Mouse (Mus musculus): ENCODE results near the gene Ltbp2.

Gene Ltbp2

DNA sequence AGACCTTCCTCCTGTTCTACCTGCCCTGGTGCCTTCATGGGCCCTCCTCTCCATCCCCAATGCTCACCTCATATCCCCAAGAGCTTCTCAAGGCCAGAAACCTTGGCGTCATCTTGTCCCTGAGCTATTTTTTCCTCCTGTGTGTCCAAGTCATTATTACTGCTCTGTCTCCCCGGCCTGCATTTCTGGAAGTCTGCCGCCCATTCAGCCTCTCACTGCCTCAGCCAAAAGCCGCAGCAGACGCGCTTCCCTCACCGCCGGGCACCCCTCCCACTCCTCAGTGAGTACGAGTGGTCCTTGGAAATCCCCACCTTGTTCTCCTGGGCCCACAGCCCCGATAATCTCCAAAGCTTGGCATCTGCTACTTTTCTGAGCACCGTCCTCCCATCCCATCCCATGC, 3.8 kb upstream of the Ltbp2 start:
- DNase-seq (ENCODE audit: low spot score), result no peak

DNA sequence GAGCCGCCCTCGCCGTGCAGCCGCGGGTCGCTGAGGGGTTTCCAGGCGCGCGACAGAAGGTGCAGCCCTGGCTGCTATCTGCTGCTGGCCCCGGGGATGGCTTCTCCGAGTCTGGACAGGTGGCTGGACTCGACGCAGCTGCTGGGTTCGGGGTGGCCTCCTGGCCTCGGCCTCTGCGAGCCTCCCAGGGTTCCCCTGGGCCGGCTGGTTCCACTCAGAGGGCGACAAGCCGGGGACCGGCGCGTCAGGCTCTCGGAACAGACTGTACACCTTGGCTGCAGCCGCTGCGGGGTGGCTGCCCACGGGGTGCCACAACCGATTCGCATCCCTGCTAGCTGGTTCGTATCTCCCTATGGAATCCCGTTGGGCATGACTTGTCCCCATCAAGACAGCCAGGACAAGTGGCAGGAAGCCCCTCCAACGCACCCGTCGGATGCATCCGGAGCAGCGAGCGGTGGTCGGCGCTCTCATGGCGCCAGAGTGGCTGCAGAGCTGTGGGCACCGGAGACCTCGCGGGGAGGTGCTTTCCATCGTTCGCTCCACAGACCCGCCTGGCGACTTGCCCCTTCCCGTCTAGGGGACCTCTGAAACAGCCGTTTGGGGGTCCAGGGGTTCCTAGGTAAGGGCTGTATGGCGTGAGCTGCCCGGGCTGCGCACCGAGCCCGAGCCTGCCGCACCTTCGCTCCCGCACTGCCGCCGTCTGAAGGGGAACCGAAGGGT, 411 bp downstream of the Ltbp2 start:
- DNase-seq (ENCODE audit: low spot score), result no peak

DNA sequence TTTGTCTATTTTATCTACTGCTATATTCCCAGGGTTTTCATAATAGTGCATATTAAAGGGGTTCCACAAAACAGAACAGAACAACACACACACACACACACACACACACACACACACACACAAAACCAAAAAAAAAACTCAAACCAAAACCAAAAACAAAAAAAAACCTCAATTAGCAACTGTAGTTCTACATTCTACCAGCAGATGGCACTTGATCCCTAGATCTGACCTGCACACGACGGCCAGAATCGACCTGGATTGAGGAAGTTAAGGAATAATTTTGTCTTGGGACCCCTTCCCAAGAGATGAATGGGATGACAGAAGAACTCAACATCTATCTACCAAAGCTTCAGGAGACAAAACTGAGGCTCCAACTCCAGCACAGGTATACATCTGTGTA, 2.9 kb downstream of the Ltbp2 start:
- no peak for DNase-seq (ENCODE audit: low spot score)

DNA sequence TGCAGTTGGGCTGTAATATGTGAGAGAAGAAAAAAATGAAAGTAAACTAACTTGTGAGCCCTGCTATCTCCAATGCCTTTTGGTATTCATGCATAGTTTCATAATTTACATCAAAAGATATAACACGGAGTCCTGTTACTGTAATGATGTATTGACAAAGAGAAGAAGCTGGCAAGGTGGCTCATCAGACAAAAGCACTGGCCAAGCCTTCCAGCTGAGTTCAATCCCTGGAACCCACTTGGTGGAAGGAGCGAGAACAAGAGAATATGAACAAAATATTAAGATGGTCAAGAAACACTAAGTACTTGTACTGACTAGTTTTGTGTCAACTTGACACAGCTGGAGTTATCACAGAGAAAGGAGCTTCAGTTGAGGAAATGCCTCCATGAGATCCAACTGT, 4.0 kb downstream of the Ltbp2 start:
- no peak for DNase-seq (ENCODE audit: low spot score)

DNA sequence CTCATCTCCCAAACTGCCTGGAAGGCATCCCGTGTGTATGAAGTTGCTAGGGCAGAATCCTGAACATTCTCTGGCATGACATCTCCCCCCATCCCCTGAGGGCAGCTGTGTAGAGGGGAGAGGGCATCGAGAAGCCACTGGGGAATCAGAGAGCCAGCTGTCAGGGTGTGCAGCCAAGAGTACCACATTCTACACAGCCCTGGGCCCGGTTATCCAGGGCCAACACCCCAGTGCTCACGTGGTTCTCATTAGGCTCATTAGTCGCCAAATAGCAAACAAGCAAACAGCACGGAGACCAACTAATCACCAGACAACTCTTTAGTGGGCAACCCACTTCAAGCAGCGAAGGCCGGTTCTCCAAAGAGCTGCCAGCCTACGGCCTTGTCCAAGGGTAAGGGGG, 10.9 kb downstream of the Ltbp2 start:
- no peak for DNase-seq (ENCODE audit: low spot score)

DNA sequence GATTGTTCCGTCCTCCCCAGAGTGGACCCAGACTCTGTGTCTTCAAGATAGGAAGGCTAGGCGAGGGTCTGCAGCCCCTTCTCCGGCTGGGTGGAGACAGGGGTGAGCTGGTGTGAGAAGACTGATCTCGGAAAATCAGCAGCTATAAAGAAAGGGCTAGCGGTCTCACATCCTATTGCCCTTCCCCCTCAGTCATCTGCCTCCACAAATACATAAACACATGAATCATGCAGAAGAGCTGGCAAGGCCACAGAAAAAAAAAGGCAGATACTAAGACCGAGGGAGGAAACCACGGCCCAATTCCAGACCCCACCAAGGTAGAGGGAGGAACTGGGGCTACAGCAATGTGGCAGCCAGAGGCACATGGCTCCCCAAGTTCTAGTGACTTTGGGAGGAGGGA, 11.5 kb downstream of the Ltbp2 start:
- no peak for DNase-seq (ENCODE audit: low spot score)

DNA sequence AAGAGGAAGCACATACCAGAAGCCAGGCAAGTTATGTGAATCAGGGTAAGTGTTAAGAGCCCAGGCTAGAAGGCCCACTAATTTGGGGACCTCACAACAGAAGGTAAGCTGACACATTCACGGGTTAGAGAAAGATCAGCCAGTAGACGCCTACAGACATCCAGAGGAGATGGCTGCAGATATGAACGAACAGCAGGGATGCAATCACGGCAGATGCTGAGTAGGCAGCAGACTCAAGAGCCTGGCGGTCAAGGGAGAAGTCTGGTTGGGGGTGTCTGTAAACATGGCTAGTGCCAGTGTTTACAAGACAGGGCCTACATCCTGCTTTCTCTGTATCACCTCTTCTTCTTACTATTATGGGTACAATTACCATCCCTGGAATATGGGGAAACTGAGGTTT, 13.1 kb downstream of the Ltbp2 start:
- no peak for DNase-seq (ENCODE audit: low spot score)

DNA sequence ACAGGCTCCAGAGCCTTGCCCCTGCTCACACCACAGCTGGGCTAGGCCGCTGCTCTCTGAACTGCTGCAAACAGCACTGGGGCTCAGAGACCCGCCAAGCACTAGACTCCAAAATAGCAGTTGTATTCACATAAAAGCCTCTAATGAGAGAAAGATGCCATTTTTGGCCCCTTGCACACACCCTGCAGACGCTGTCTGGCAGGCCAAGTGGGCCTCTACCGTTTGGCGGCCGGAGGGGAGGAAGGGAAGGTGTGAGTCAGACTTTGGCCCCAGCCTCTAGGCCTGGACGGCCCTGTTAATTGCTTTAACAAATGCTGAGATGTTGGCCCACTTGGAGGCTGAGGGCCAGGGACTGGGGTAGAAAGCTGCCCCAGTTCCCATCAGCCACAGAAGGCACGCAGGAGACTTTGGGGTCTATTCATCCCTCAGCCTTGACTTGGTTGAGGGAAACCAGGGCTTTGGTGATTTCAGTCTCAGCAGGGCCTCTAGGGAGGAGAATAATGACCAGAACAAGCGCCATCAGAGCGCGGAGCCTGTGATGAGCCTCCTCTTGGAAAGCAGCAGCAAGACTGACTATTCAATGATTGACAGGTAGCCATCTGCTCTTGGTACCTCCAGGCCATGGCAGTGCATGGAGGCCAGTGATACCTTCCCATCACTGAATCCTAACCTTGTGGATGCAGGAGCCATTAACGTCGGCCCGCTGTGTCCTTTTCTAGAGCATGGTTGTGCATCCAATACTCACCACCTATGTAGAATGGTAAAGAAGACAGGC, 14.0 kb downstream of the Ltbp2 start:
- DNase-seq (ENCODE audit: low spot score), result no peak

DNA sequence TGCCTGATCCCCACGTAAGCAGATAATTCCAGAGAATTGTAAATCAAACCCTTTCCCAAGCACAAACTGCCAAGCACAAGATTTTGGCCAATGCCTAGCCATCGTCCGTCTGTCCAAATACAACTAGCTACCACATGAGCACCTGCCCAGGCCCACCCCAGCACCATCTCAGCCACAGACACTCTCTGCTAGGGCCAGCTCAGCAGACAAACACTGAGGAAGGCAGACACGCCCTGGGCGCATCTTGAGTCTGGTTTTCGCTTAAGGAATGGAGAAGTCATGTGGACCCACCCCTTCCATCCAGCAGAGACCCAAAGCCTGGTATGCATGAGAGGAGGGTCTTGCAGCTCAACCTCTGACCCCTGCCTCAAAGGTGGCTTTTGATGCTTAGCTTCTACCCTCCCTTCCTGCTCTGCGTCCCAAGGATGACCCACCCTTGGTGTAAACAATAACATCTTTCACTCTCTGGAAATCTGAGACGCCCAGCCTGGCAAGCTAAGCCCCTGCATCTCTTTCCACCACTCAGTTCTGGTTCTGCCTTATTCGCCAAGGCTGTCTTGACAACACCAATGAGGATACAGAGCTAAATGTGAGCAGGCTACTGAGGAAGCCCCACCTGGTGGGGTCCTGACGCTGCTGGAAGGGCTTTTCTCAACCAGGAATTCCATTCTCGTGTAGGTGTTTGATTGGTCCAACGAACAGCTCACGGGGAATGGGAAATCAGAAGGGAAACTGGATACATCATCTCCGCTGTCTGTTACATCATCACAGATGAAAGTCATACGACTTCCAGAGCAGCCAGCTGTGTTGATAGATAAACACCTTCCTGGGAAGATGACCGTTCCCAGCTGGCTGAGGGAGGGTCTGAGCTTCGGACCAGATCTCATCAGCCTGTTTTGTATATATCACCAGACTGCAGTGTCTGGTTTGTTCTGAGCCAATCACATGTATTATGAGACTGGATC, 17.9 kb downstream of the Ltbp2 start:
- DNase-seq (ENCODE audit: low spot score), result no peak

DNA sequence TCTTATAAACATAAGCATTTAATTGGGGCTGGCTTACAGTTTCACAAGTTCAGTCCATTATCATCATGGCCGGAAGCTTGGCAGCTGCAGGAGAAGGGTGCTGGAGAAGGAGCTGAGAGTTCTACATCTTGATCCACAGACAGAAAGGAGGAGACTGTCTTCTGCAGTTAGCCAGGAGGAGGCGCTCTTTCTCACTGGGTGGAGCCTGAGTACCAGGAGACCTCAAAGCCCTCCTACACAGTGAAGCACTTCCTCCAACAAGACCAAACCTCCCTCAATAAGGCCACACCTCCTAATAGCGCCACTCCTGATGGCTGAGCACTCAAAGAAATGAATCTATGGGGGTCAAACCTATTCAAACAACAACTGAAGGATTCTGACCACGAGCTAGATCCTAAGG, 18.6 kb downstream of the Ltbp2 start:
- no peak for DNase-seq (ENCODE audit: low spot score)

DNA sequence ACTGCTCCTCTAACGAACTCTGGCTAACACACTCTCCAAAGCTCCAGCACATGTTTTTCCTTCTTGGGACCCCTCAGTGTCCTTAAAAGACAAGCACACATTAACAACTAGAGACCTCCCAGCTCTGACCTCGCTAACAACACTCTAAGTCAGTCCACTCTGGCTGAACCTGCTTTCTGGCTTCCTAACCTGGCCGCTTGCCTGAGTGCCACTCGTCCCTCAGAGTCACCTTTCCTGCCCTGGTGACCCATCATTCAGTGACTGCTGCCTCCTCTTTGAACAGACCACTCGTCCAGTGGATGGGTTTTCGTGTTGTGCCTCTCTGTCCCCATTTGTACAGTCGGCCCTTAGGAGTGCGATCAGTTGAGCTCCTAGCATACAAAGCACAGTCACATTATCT, 19.8 kb downstream of the Ltbp2 start:
- DNase-seq (ENCODE audit: low spot score), result no peak

DNA sequence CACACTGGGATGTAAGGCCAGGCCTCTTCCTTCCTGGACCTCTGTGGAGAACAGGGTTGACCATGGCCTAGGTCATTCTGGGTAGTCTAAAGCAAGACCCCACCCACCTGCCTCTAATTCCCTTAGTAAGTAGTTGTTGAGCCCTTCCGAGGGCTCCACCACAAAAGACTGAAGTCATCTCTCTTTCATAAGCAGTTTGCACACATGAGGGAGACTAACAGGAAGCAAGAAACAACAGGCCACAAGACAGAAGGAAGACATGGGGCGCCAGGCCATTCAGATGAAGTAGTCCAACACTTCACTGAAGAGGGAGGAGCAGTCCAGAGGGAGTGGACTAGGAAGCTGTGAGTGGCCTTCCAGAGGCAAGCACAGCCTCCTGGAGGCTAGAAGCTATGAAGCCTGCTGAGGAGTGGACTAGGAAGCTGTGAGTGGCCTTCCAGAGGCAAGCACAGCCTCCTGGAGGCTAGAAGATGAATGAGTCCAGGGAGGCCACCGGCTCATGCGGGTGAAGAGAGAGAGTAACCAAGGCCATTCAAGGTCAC, 21.2 kb downstream of the Ltbp2 start:
- DNase-seq (ENCODE audit: low spot score), result no peak

DNA sequence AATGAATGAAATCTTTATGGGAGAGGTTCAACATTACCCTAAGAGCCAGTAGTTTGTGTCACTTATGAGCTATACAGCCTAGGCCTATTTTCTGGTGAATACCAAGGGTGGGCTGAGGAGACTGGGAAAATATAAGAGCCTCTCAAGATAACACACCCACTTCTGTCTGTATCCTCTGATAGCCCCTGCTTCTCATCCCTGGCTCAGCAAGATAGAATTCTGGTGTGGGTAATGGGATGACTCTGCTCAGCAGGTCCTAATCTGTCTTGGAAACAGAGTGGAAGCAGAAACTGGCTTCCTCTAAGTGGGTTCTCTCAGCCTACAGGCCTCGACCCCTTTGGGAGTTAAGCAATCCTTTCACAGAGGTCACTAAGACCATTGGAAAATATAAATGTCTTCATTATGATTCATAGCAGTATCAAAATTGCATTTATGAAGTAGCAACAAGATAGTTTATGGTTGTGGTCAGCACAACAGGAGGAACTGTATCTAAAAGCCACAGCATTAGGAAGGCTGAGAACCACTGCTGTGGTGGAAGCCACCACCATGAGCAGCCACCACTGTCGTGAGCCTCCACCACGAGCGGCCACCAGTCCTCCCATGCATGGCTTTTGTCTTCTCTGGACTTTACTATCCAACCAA, 21.8 kb downstream of the Ltbp2 start:
- DNase-seq (ENCODE audit: low spot score), result no peak

DNA sequence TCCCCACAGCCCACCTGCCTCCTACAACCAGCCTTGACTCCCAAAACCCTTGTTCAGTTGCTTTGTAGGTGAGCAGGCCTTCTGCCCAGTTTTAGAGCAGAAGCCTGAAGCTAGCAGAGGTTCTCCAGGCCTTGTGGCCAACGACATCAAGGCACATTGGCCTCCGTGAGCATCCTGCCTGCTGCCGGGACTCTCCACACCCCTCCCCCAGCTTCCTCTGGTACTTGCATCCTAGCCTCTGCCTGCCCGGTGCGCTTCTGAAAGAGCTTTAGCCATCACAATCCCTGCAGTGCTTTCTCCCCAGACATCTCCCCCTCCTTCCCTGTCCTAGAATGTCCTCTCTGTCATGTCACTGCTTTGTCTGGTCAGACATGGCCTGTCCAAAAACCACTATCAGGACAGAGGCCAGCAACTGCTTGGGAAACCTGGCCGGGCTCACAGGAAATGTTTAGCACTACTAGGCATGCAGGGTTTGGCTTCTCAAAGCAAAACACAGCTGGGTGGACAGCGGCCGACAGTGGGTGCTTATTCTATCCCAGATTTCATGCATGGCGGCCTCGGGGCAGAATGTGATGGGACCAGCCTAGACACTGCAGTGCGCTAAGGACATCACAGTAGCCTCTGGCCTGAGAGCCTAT, 24.8 kb downstream of the Ltbp2 start:
- no peak for DNase-seq (ENCODE audit: low spot score)

DNA sequence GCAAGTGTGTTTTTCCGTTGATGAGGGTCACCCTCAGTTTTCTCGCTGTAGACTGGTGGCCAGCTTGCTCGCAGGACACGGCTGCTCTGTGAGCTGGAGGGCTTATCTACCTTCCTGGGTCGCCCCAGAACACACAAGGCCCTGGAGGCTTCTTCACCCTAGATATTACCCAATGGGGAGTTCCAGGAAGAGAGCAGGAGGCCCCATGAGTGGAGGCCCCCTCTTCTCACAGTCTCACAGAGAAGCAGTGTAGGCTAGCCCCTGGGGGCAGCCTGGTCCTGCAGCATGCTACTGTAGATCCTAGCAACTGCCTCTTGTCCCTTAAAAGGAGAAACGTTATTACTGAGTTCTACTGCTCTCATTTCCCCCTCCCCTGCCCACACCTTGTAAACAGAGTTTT, 28.4 kb downstream of the Ltbp2 start:
- DNase-seq (ENCODE audit: low spot score), result no peak

DNA sequence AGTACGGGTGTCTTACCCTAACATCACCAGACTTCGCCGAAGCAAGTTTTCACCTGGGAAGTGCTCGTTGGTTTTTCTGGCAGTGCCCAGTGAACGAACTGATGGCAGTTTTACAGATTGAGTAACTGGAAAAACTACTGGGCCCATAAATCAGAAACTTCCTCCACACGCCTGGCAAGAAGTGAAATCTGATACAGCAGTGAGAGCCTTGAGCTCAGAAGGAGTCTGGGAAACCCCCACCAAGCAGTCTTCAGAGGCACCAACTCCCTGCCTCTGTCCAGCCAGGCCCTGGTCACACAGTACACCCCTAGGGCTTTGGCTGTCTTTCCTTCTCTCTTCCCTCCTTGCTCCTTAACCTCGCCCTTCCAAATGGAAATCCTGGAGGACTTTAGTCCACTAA, 28.9 kb downstream of the Ltbp2 start:
- DNase-seq (ENCODE audit: low spot score), result no peak

DNA sequence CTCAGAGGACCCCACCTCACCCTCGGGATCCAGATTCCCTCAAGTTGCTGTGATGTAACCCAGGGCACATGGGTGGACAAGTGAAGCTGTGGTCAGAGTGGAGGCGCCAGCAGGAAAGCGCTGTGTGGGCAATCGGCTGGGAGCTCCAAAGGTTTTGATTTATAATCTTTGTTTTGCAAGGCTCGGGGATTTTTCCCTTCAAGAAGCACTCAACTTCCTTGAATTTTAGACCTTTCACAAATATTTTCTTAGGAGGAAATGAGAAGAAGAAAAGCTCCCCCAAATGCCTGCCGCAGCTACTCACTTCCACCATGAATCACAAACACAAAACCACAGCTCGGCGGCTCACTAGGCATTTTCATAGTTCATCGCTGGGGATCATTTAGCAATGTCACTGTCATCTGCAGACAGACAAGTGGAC, 29.7 kb downstream of the Ltbp2 start:
- no peak for DNase-seq (ENCODE audit: low spot score)

DNA sequence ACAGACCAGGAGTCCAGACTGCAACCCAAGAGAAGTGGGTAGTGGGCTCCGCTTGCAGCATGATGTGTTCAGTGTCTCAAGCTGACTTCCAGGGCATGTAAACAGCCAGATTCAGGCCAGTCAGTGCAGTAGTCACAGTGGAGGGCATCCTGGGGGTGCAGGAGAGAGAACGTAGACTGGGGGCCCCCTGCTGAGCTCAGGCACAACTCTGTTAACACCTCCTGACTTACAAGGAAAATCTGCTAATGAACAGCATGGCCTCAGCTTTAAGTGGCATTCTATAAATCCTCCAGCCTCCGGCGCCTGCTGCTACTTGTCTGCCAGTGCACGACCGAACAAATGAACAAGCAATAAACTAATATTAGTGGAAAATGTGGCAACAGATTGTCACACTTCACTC, 33.6 kb downstream of the Ltbp2 start:
- no peak for DNase-seq (ENCODE audit: low spot score)

DNA sequence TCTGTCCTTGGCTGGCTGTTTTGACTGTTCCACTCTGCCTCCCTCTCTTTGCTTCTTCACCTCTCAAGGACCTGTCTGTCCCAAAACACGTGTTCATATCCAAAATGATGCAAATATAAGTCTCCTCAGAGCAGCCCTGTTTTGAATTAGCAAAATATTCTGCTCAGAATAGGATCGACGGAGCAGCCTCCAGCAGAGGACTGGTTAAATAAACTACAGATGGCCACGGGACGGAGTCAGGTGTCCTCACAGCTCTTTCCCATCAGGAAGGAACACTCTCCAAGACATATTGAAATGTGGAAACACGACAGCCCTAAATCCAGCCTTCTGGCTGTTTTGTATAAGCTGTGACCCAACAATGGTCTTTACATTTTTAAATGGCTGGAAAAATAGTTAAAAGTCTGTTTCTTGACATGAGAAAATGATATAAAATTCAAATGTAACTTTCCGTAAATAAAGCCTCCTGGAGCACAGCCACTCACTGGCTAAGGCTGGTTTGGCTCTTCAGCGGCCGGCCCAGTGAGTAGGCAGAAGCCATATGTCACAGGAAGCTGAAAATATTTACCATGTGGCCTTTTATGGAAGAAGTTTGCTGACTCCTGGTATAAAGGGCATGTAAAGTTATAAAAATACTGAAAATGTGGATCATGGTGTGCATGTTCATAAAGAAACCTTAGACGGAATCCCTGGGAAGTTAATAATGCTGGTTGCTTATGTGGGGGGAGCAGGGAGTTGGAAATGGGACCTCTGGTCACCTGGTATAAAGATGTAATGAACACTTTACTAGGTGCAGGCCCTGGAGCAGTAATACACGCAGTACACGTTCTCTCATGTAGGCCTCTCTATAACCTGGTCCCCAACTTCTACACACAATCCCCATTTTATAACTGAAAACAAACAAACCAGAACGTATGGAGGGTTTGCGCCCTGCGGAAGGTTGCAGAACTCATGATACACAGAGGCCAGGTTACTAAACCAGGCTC, 34.9 kb downstream of the Ltbp2 start:
- no peak for DNase-seq (ENCODE audit: low spot score)

DNA sequence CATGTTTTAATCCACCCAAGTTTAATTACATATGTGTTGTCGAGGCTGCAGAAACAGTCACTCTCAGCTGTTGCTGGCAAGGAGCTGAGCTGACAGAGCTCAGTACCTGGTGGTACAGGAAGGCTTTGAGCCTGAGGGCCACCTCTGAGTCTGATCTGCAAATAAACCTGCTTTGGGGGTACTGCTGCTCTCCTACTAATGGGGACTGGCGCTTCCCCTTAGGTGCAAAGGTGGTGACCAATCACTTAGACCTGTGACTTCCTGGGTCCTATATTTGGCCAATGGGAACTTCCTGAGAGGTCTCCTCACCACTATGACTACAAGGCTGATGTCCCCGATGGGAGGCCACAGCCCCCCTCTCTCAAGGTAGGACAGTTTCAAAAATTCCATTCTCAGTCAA, 35.6 kb downstream of the Ltbp2 start:
- no peak for DNase-seq (ENCODE audit: low spot score)

All from spleen, adult 12 weeks (tissue).